Mouse (Mus musculus): ENCODE results near the gene Ddx17. TPM values are rescaled to one million over a fixed set of nuclear protein-coding genes. Genes with fewer than 3 reads are reported as not detected.

Ddx17 gene
- 77.4 and 79.2 TPM in 2 replicates for polyA plus RNA-seq (2014; fragmentation: Nextera tagmentation; extraction: Ambion mirVana)

DNA sequence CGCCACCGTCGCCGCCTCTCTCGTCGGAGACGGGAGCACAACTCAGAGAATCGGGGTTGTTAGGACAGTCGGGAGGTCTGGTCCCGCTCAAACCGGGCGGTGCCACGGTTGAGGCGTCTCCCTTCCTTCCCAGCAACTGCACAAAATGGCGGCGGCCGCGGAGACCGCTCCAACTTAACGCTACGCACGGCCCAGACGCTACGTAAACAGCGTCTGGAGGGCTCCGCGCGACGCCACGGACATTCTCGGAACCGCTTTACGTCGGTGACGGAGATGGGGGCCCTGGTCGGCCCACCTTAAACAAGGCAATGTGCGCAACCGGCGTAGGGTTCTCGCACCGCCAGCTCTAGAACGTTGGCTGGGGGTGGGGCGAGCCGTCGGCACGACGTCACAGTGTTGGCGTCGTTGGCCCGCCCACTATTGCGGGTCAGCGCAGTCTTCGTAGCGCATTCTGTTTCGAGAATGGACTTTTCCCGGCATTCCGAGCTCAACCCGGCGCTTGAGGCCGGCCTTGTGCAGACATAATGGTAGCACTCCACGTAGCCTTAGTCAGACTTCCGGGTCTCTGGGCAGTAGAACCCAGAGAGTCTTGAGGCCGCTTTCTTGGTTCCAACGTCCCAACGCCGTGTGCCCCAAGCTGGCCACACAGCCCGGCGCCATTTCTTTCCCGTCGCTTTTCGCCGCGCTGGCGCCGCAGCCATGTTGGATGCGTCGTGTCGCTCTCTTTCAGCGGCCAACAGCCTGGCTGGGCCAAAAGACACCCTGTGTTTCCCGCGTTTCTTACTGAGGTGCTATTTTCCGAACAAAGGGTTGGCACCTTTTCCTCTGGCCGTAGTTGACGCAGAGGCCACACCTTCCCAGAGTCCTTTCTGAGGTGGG is at the start of gene Ddx17:
TSS of gene Ddx17 (minus strand) at position 332 of the 879 bp plus-strand sequence.
- Histone ChIP-seq H3K9ac (replicated peaks; ENCODE audit: low read length) (peak within 1 kb of the TSS; percentile 99), H3K27me3 (ENCODE audit: control insufficient read depth, insufficient read depth, low read length) (no peaks in the 10 kb centered on the region), H3K4me2 (ENCODE audit: low read depth, low read length) (peak within 1 kb of the TSS; percentile 80), H3K36me3 (replicated peaks; ENCODE audit: control insufficient read depth, insufficient read depth, low read depth, low read length) (peaks cover 9% of the 10 kb centered on the region), H3K4me3 (ENCODE audit: low read depth, low read length) (peak within 1 kb of the TSS; percentile 93), H3K27ac (replicated peaks; ENCODE audit: low read depth, low read length) (peak within 1 kb of the TSS; percentile 95), H3K4me1 (ENCODE audit: control insufficient read depth, insufficient read depth, low read length) (no peaks in the 10 kb centered on the region), H3K9me3 (replicated peaks; ENCODE audit: control insufficient read depth, low read length) (no peaks in the 10 kb centered on the region)
- DNase-seq (ENCODE audit: low spot score) (peak; percentile 99), ATAC-seq (replicated peaks; ENCODE audit: insufficient number of reproducible peaks, low FRiP score, low TSS enrichment, low read depth) (peak; percentile 94)
- 2% methylated on average over 84 of the region's 84 CpGs for WGBS

DNA sequence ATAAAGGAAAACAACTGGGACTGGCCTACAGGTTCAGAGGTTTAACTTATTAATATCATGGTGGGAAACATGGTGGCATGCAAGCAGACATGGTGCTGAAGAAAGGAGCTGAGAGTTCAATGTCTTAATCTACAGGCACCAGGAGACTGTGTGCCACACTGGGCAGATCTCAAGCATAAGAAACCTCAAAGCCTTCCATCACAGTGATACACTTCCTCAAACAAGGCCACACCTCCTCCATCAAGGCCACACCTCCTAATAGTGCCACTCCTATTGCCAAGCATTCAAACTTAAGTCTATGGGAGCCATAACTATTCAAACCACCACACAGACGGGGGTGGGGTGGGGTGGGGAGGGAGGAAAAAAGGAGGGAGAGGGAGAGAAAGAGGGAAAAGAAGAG is 35.0 kb upstream of the Ddx17 start:
- Histone ChIP-seq H3K27ac (replicated peaks; ENCODE audit: low read depth, low read length) (no peak overlapping the region), H3K4me3 (ENCODE audit: low read depth, low read length) (no peak overlapping the region), H3K36me3 (replicated peaks; ENCODE audit: control insufficient read depth, insufficient read depth, low read depth, low read length) (no peaks in the 10 kb centered on the region), H3K9me3 (replicated peaks; ENCODE audit: control insufficient read depth, low read length) (no peaks in the 10 kb centered on the region), H3K4me2 (ENCODE audit: low read depth, low read length) (no peak overlapping the region), H3K4me1 (ENCODE audit: control insufficient read depth, insufficient read depth, low read length) (no peaks in the 10 kb centered on the region), H3K27me3 (ENCODE audit: control insufficient read depth, insufficient read depth, low read length) (no peaks in the 10 kb centered on the region), H3K9ac (replicated peaks; ENCODE audit: low read length) (no peak overlapping the region)
- no peak for ATAC-seq (replicated peaks; ENCODE audit: insufficient number of reproducible peaks, low FRiP score, low TSS enrichment, low read depth)
- DNase-seq (ENCODE audit: low spot score), result no peak
- WGBS, result 64% methylated on average over 1 of the region's 1 CpGs

GRCm38 (mm10) chr15:79577671-79578426 is 31.3 kb upstream of the Ddx17 start:
- Histone ChIP-seq H3K9ac (replicated peaks; ENCODE audit: low read length) (no peak overlapping the region), H3K4me1 (ENCODE audit: control insufficient read depth, insufficient read depth, low read length) (no peaks in the 10 kb centered on the region), H3K36me3 (replicated peaks; ENCODE audit: control insufficient read depth, insufficient read depth, low read depth, low read length) (no peaks in the 10 kb centered on the region), H3K27ac (replicated peaks; ENCODE audit: low read depth, low read length) (no peak overlapping the region), H3K9me3 (replicated peaks; ENCODE audit: control insufficient read depth, low read length) (no peaks in the 10 kb centered on the region), H3K4me2 (ENCODE audit: low read depth, low read length) (no peak overlapping the region), H3K27me3 (ENCODE audit: control insufficient read depth, insufficient read depth, low read length) (no peaks in the 10 kb centered on the region), H3K4me3 (ENCODE audit: low read depth, low read length) (no peak overlapping the region)
- ATAC-seq (replicated peaks; ENCODE audit: insufficient number of reproducible peaks, low FRiP score, low TSS enrichment, low read depth), result no peak
- DNase-seq (ENCODE audit: low spot score), result no peak
- 76% methylated on average over 6 of the region's 6 CpGs for WGBS

- DNase-seq (ENCODE audit: low spot score), result no peak
- no peak overlapping the region for H3K4me2 ChIP-seq (ENCODE audit: low read depth, low read length)
- H3K27ac ChIP-seq (replicated peaks; ENCODE audit: low read depth, low read length), result no peak overlapping the region
- no peak for ATAC-seq (replicated peaks; ENCODE audit: insufficient number of reproducible peaks, low FRiP score, low TSS enrichment, low read depth)
- H3K9ac ChIP-seq (replicated peaks; ENCODE audit: low read length), result no peak overlapping the region
- H3K4me3 ChIP-seq (ENCODE audit: low read depth, low read length), result no peak overlapping the region
- H3K9me3 ChIP-seq (replicated peaks; ENCODE audit: control insufficient read depth, low read length), result no peaks in the 10 kb centered on the region
- H3K4me1 ChIP-seq (ENCODE audit: control insufficient read depth, insufficient read depth, low read length), result no peaks in the 10 kb centered on the region
- H3K36me3 ChIP-seq (replicated peaks; ENCODE audit: control insufficient read depth, insufficient read depth, low read depth, low read length), result no peaks in the 10 kb centered on the region
- no peaks in the 10 kb centered on the region for H3K27me3 ChIP-seq (ENCODE audit: control insufficient read depth, insufficient read depth, low read length)
- 92% methylated on average over 2 of the region's 2 CpGs for WGBS
Measured at GRCm38 (mm10) chr15:79576947-79577346, 30.4 kb upstream of the Ddx17 start.

- Histone ChIP-seq H3K9ac (replicated peaks; ENCODE audit: low read length) (no peak overlapping the region), H3K4me3 (ENCODE audit: low read depth, low read length) (no peak overlapping the region), H3K4me1 (ENCODE audit: control insufficient read depth, insufficient read depth, low read length) (no peaks in the 10 kb centered on the region), H3K27me3 (ENCODE audit: control insufficient read depth, insufficient read depth, low read length) (no peaks in the 10 kb centered on the region), H3K36me3 (replicated peaks; ENCODE audit: control insufficient read depth, insufficient read depth, low read depth, low read length) (no peaks in the 10 kb centered on the region), H3K27ac (replicated peaks; ENCODE audit: low read depth, low read length) (no peak overlapping the region), H3K4me2 (ENCODE audit: low read depth, low read length) (no peak overlapping the region), H3K9me3 (replicated peaks; ENCODE audit: control insufficient read depth, low read length) (no peaks in the 10 kb centered on the region)
- DNase-seq (ENCODE audit: low spot score) (no peak), ATAC-seq (replicated peaks; ENCODE audit: insufficient number of reproducible peaks, low FRiP score, low TSS enrichment, low read depth) (no peak)
- 64% methylated on average over 1 of the region's 1 CpGs for WGBS
Measured at GRCm38 (mm10) chr15:79575543-79576222, 29.1 kb upstream of the Ddx17 start.

DNA sequence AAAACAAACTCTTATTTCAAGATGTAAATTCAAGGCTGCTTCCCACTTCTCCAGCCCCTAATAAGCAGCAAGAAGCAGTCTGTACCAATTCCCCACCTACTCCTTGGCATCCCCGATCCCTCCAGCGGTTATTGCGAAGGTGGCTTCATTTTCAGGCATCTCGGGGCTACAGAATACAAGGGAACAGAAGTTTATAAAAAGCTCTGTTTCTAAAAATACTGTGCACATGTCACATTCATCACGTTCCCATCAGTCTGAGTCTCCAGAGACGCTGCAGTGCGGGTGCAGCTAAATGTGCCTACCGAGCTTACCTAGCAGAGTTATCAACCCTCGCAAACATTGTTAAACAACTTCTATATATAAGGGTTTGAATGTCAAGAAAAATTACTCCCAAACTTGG is 15.9 kb upstream of the Ddx17 start:
- no peak overlapping the region for H3K4me2 ChIP-seq (ENCODE audit: low read depth, low read length)
- WGBS, result 86% methylated on average over 9 of the region's 9 CpGs
- H3K9me3 ChIP-seq (replicated peaks; ENCODE audit: control insufficient read depth, low read length), result no peaks in the 10 kb centered on the region
- H3K4me3 ChIP-seq (ENCODE audit: low read depth, low read length), result no peak overlapping the region
- ATAC-seq (replicated peaks; ENCODE audit: insufficient number of reproducible peaks, low FRiP score, low TSS enrichment, low read depth) (no peak), DNase-seq (ENCODE audit: low spot score) (no peak)
- H3K36me3 ChIP-seq (replicated peaks; ENCODE audit: control insufficient read depth, insufficient read depth, low read depth, low read length), result no peaks in the 10 kb centered on the region
- no peak overlapping the region for H3K9ac ChIP-seq (replicated peaks; ENCODE audit: low read length)
- no peaks in the 10 kb centered on the region for H3K4me1 ChIP-seq (ENCODE audit: control insufficient read depth, insufficient read depth, low read length)
- H3K27me3 ChIP-seq (ENCODE audit: control insufficient read depth, insufficient read depth, low read length), result no peaks in the 10 kb centered on the region
- H3K27ac ChIP-seq (replicated peaks; ENCODE audit: low read depth, low read length), result no peak overlapping the region

- H3K36me3 ChIP-seq (replicated peaks; ENCODE audit: control insufficient read depth, insufficient read depth, low read depth, low read length), result no peaks in the 10 kb centered on the region
- H3K4me3 ChIP-seq (ENCODE audit: low read depth, low read length), result no peak overlapping the region
- no peak overlapping the region for H3K27ac ChIP-seq (replicated peaks; ENCODE audit: low read depth, low read length)
- WGBS, result 78% methylated on average over 3 of the region's 3 CpGs
- DNase-seq (ENCODE audit: low spot score), result no peak
- H3K9me3 ChIP-seq (replicated peaks; ENCODE audit: control insufficient read depth, low read length), result no peaks in the 10 kb centered on the region
- ATAC-seq (replicated peaks; ENCODE audit: insufficient number of reproducible peaks, low FRiP score, low TSS enrichment, low read depth), result no peak
- H3K27me3 ChIP-seq (ENCODE audit: control insufficient read depth, insufficient read depth, low read length), result no peaks in the 10 kb centered on the region
- no peak overlapping the region for H3K9ac ChIP-seq (replicated peaks; ENCODE audit: low read length)
- no peaks in the 10 kb centered on the region for H3K4me1 ChIP-seq (ENCODE audit: control insufficient read depth, insufficient read depth, low read length)
- no peak overlapping the region for H3K4me2 ChIP-seq (ENCODE audit: low read depth, low read length)
Measured at GRCm38 (mm10) chr15:79559649-79560048, 13.1 kb upstream of the Ddx17 start.
